Mouse (Mus musculus): ENCODE results near the gene Tmem220. TPM values are rescaled to one million over a fixed set of nuclear protein-coding genes. Genes with fewer than 3 reads are reported as not detected.
A peak's percentile ranks its signal among the peaks of the same experiment; 100 is the strongest.

Tmem220 gene
- total and polyA plus RNA-seq, 2 experiments, result 6.6 to 9.9 TPM

DNA sequence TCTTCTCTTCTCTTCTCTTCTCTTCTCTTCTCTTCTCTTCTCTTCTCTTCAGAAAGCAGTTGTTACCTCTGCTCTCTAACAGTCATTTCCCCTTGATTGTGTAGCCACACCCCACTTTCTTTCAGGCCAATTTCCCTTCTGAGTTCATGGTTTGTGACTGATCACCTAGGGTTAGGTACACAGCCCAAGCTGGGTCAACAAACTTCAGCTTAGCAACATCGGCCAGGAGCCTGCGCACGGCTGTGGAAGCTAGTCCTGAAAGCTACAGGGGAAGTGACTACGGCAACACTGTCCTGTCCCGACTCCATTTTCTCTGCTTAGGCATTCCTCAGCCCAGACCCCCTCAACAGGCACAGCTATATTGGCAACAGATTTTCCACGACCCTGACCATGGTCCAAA is 20.0 kb downstream of the Tmem220 start:
- no peak; the same call in 1 of the 2 replicates for TF ChIP-seq POLR2A (IDR thresholded peaks at IDR 0.05; ENCODE audit: extremely low read depth, insufficient read depth, low read length)
- Histone ChIP-seq H3K27ac (replicated peaks; ENCODE audit: insufficient read depth, low read depth, low read length) (peak overlapping the region; percentile 74), H3K4me3 (ENCODE audit: insufficient read depth, low read depth, low read length) (no peak overlapping the region), H3K4me1 (ENCODE audit: control insufficient read depth, insufficient read depth, low read length) (peaks cover 20% of the 10 kb centered on the region), H3K36me3 (ENCODE audit: control insufficient read depth, insufficient read depth, low read length) (peaks cover 16% of the 10 kb centered on the region; the same call in 1 of the 2 replicates), H3K79me2 (ENCODE audit: control insufficient read depth, insufficient read depth, low read length) (peaks cover 9% of the 10 kb centered on the region; the same call in 1 of the 2 replicates), H3K9ac (ENCODE audit: low read depth, low read length) (0 out of 2 replicates have a peak overlapping the region, but pooled peaks have one; percentile 33), H3K27me3 (ENCODE audit: control insufficient read depth, insufficient read depth, low read length) (no peaks in the 10 kb centered on the region)
- 27% methylated on average over 6 of the region's 6 CpGs for WGBS
- DNase-seq (ENCODE audit: extremely low read depth, low read depth, low spot score), result peak; percentile 98

GRCm38 (mm10) chr11:67047199-67047598 is 22.2 kb downstream of the Tmem220 start:
- WGBS, result 40% methylated on average over 5 of the region's 5 CpGs
- no peaks in the 10 kb centered on the region; the same call in 1 of the 2 replicates for H3K36me3 ChIP-seq (ENCODE audit: control insufficient read depth, insufficient read depth, low read length)
- H3K27ac ChIP-seq (replicated peaks; ENCODE audit: insufficient read depth, low read depth, low read length), result peak overlapping the region; percentile 2; the same call in 1 of the 2 replicates
- H3K27me3 ChIP-seq (ENCODE audit: control insufficient read depth, insufficient read depth, low read length), result no peaks in the 10 kb centered on the region
- no peak overlapping the region for H3K9ac ChIP-seq (ENCODE audit: low read depth, low read length)
- H3K79me2 ChIP-seq (ENCODE audit: control insufficient read depth, insufficient read depth, low read length), result peaks cover 14% of the 10 kb centered on the region; the same call in 1 of the 2 replicates
- DNase-seq (ENCODE audit: extremely low read depth, low read depth, low spot score), result peak; percentile 76
- TF ChIP-seq CTCF (IDR thresholded peaks at IDR 0.05; ENCODE audit: low read depth, low read length) (no peak), POLR2A (IDR thresholded peaks at IDR 0.05; ENCODE audit: extremely low read depth, insufficient read depth, low read length) (no peak)
- no peak overlapping the region for H3K4me3 ChIP-seq (ENCODE audit: insufficient read depth, low read depth, low read length)
- H3K4me1 ChIP-seq (ENCODE audit: control insufficient read depth, insufficient read depth, low read length), result peaks cover 27% of the 10 kb centered on the region

DNA sequence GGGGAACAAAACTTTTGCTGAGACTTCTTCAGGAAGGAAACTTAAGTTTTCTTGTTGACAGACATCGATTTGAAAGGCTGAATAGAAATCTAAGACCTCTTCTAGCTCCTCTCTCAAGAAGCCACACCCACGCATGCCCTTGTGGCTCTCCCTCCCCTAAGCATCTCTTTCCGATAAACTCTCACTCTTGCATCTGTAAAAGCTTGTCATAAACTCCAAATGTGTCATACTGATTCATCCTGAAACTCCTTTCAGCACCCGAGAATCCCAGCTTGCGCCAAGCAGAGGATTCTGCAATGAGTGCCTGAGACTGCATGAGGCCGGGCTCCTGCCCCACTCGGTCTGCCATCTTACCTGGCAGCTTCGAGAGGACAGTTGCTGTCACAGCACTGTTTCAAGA is 23.5 kb downstream of the Tmem220 start:
- H3K27ac ChIP-seq (replicated peaks; ENCODE audit: insufficient read depth, low read depth, low read length), result no peak overlapping the region
- H3K4me3 ChIP-seq (ENCODE audit: insufficient read depth, low read depth, low read length), result no peak overlapping the region
- 89% methylated on average over 8 of the region's 8 CpGs for WGBS
- H3K4me1 ChIP-seq (ENCODE audit: control insufficient read depth, insufficient read depth, low read length), result peaks cover 29% of the 10 kb centered on the region
- no peaks in the 10 kb centered on the region; the same call in 1 of the 2 replicates for H3K36me3 ChIP-seq (ENCODE audit: control insufficient read depth, insufficient read depth, low read length)
- H3K27me3 ChIP-seq (ENCODE audit: control insufficient read depth, insufficient read depth, low read length), result no peaks in the 10 kb centered on the region
- peaks cover 18% of the 10 kb centered on the region; the same call in 1 of the 2 replicates for H3K79me2 ChIP-seq (ENCODE audit: control insufficient read depth, insufficient read depth, low read length)
- no peak overlapping the region for H3K9ac ChIP-seq (ENCODE audit: low read depth, low read length)
- no peak for TF ChIP-seq CTCF (IDR thresholded peaks at IDR 0.05; ENCODE audit: low read depth, low read length)
- no peak for TF ChIP-seq POLR2A (IDR thresholded peaks at IDR 0.05; ENCODE audit: extremely low read depth, insufficient read depth, low read length)
- no peak for DNase-seq (ENCODE audit: extremely low read depth, low read depth, low spot score)

- no peak overlapping the region for H3K27ac ChIP-seq (replicated peaks; ENCODE audit: insufficient read depth, low read depth, low read length)
- peaks cover 18% of the 10 kb centered on the region; the same call in 1 of the 2 replicates for H3K79me2 ChIP-seq (ENCODE audit: control insufficient read depth, insufficient read depth, low read length)
- 93% methylated on average over 3 of the region's 3 CpGs for WGBS
- DNase-seq (ENCODE audit: extremely low read depth, low read depth, low spot score), result no peak
- no peaks in the 10 kb centered on the region; the same call in 1 of the 2 replicates for H3K36me3 ChIP-seq (ENCODE audit: control insufficient read depth, insufficient read depth, low read length)
- no peak overlapping the region for H3K9ac ChIP-seq (ENCODE audit: low read depth, low read length)
- H3K4me1 ChIP-seq (ENCODE audit: control insufficient read depth, insufficient read depth, low read length), result peaks cover 27% of the 10 kb centered on the region
- H3K27me3 ChIP-seq (ENCODE audit: control insufficient read depth, insufficient read depth, low read length), result no peaks in the 10 kb centered on the region
- no peak overlapping the region for H3K4me3 ChIP-seq (ENCODE audit: insufficient read depth, low read depth, low read length)
- TF ChIP-seq POLR2A (IDR thresholded peaks at IDR 0.05; ENCODE audit: extremely low read depth, insufficient read depth, low read length) (no peak), CTCF (IDR thresholded peaks at IDR 0.05; ENCODE audit: low read depth, low read length) (peak; percentile 30; the same call in 1 of the 2 replicates)
Measured at GRCm38 (mm10) chr11:67049256-67049655, 24.3 kb downstream of the Tmem220 start.

DNA sequence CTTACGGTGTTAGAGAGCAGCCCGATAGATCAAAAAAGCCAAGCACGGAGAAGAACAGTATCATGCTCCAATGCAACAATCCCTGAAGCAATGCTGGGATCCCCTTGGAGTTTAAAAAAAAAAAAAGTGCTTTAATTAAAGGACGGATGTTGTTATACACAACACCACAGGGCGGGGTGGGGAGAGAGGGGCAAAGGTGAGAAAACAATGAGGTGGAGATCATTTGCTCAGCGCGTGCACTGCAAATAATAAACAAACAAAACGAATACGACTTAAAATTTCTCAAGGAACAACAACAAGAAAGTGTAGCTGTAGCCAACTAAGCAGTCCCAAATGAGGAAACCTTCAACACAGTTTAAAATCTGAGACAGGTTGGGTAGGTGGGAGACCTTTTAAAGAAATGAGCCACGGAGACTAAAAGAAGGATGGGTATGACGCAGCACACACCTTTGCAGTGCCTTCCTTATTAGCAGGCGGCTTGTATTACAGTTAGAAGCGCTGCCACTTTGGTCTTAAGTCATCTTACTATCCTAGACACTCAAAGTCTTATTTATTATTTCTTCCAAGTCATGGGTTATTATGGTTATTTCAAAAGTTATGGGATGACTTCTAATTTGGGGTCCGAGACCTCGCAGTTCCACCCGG is 26.8 kb downstream of the Tmem220 start:
- peak overlapping the region; percentile 95 for H3K4me3 ChIP-seq (ENCODE audit: insufficient read depth, low read depth, low read length)
- peak overlapping the region; percentile 88 for H3K9ac ChIP-seq (ENCODE audit: low read depth, low read length)
- TF ChIP-seq POLR2A (IDR thresholded peaks at IDR 0.05; ENCODE audit: extremely low read depth, insufficient read depth, low read length) (no peak), CTCF (IDR thresholded peaks at IDR 0.05; ENCODE audit: low read depth, low read length) (no peak)
- DNase-seq (ENCODE audit: extremely low read depth, low read depth, low spot score), result peak; percentile 79
- no peaks in the 10 kb centered on the region for H3K27me3 ChIP-seq (ENCODE audit: control insufficient read depth, insufficient read depth, low read length)
- H3K27ac ChIP-seq (replicated peaks; ENCODE audit: insufficient read depth, low read depth, low read length), result peak overlapping the region; percentile 92
- H3K4me1 ChIP-seq (ENCODE audit: control insufficient read depth, insufficient read depth, low read length), result peaks cover 19% of the 10 kb centered on the region
- H3K79me2 ChIP-seq (ENCODE audit: control insufficient read depth, insufficient read depth, low read length), result peaks cover 13% of the 10 kb centered on the region; the same call in 1 of the 2 replicates
- H3K36me3 ChIP-seq (ENCODE audit: control insufficient read depth, insufficient read depth, low read length), result peaks cover 12% of the 10 kb centered on the region
- WGBS, result 2% methylated on average over 16 of the region's 16 CpGs
